Mouse (Mus musculus): ENCODE results near the gene Prpf6.

Prpf6 gene

DNA sequence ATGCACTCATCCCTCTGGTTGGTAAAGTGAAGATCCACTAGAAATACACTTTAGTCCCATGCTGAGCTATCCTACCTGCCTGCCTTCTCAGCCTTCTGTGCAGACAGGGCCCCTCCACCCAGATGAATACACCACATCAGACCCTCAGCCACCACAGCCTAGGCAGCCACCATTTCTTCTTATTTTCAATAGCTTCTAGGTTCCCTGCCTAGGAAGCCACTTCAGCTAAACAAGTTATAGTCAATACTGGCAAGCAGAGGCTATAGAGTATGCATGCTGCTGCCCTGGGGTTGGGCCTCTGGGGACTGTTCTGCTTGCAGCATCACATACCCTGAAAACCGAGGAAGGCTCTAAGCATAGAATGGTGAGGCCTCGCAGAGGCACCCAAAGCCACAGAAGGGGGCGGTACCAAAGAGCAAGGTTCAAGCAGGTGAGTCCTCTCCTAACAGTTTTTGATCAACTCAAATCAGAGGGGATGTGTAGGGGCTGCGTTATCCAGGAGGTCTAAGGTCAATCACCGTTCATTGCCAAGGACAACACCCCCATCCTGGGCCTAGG is at the start of gene Prpf6:
Prpf6 (plus strand) TSS at position 341 of the 558 bp plus-strand sequence.
- no peak for ATAC-seq (ENCODE audit: low TSS enrichment)

DNA sequence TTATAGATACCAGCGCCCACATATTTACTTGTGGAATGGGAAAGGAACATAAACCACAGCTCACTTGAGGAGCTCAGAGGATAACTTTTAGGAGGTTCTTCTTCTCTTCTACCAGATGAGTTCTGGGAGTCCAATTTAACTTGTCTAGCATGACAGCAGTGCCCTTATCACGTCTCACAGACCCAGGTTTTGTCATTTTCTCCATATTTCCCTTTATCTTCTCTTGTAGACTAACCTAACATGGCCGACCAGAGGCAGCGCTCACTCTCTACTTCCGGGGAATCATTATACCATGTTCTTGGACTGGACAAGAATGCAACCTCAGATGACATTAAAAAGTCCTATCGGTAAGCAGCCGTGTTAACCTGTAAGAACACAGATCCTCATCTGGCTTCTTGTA is 45.5 kb upstream of the Prpf6 start:
- ATAC-seq (ENCODE audit: low TSS enrichment) = no peak

DNA sequence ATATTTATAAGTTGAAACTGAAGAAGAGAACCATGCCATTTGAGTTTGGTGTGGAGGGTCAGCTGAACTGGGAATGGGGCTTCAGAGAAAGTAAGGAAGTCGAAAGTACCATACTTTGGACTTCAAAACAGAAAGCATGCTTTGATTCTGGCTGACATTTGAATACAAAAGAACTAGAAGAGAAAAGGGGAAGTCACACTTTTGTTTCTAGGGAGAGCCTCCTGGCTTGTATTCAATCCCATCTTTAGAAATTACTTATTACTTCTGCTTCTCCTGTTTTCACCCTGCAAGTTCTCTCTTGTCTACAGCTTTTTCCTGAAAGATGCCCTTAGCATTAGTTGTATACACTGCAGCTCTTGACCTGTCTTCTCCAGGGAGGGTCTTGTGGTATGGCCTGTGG is 43.4 kb upstream of the Prpf6 start:
- no peak for ATAC-seq (ENCODE audit: low TSS enrichment)

DNA sequence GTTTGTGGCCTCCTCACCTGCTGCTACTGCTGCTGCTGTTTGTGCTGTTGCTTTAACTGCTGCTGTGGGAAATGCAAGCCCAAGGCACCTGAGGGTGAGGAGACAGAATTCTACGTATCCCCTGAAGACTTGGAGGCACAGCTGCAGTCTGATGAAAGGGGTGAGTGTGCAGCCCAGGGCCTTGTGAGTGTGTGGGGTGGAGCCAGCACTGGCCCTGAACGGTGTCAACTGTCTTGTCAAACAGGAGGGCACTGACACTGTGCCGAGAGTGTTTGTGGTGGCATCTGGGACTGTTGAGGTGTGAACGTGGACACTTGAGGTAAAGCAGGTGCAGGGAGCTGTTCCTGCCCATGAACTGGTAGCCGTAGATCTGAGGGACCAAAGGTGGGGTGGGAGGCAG is 43.0 kb upstream of the Prpf6 start:
- ATAC-seq (ENCODE audit: low TSS enrichment) = no peak

DNA sequence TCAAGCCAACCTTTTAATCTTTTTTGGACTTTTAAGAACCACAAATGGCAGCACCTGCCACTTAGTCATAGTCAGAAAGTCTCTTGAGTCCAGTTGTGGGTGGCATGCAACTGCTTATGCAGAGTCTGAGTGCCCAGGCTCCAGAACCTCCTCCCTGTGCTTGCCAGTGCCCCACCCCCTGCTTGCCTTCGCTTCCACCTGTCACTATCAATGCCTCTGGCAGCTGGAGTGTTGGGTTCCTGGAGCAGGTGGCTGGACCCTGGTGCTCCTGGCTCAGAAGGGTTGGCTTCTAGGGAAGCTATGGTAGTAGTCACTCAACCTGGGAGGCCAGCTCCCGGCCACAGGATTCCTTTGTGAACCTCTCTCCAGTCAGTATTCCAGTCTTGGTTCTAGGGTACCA is 41.4 kb upstream of the Prpf6 start:
- ATAC-seq (ENCODE audit: low TSS enrichment) = no peak

DNA sequence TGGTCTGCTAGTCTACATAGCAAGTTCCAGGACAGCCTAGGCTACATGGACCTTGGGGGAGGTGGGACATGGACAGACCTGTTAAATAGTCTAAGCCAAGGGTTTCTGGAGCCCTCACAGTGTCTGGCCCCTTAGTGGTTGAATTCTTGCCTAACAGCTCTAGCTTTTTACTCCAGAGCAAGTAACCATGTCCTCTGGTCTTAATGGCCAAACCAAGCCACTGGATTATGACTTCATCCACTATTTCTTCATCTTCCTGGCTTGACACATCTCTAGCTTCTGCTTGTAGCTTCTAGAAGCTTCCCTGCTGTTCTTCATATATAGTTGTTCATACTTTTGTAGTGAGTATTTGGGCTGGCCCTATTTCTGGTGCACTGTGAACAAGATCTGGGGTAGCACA is 37.9 kb upstream of the Prpf6 start:
- no peak for ATAC-seq (ENCODE audit: low TSS enrichment)

DNA sequence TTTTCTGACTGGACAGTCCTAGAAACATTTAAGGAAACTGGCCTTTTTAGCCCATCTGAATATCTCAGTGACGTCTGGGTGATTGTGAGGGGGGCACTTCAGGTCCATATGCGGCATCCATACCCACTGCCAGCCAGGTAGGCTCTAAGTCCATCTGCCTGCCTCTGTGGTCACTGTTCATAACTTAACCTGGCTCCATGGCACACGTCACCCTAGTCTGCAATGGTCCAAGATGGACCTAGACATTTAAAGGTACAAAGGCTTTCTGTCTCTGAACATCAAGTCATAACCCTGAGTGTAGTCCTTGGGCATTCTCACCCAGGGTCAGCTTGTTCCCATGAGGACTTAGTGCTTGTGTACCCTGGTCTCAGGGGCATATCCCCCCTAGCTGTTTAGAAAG is 24.3 kb upstream of the Prpf6 start:
- ATAC-seq (ENCODE audit: low TSS enrichment) = no peak

DNA sequence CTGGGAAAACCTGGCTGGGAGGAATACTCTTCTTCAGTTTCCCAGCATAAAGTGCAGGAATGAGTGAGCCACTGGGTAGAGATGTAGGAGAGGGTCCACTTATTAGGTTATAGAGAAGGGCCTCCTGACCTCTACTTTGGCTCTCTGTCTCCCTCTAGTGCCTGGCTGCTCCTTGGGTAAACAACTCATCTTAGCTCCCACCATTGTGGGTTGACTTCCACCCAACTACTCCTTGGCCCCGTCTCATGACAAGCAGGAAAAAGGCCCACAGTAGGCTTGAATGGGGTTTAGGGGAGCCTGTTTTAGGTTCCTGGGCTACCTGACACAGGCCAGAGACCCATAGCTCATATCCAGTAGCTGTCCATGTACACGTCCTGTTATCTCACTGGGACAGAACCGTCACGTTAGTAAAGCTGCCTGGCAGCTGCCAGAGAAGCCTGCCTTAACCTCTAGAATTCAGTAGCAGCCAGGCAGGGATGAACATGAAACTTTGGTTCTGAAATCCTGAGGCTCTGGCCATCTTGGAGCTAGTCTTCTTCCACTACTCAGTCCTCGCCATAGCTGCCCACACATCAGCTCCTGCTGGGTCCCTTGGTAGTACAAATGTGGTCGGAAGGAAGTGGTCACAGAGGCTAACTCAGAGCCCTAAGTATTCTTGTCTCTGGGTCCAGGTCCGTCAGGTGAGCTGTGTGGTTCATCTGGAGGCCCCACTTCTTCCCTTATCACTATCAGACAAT is 23.2 kb upstream of the Prpf6 start:
- ATAC-seq (ENCODE audit: low TSS enrichment) = no peak

DNA sequence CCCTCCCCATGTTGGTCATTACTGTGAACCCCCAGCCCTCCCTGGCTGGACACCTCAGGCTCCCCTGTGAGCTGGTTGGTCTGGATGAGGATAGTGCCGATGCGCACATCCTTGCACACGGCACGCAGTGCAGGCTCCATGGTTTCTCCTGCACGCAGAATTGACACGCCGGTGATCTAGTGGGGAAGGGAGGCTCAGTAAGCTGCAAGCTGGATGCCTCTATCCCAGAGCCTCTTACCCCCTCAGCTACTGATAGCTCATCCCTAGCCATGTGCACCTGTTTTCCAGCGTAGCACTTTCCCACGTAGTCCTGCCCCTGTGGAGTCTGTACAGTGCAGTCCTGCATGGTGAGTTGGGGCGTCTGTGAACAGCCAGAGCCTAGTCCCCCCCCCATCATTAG is 21.8 kb upstream of the Prpf6 start:
- ATAC-seq (ENCODE audit: low TSS enrichment) = no peak

DNA sequence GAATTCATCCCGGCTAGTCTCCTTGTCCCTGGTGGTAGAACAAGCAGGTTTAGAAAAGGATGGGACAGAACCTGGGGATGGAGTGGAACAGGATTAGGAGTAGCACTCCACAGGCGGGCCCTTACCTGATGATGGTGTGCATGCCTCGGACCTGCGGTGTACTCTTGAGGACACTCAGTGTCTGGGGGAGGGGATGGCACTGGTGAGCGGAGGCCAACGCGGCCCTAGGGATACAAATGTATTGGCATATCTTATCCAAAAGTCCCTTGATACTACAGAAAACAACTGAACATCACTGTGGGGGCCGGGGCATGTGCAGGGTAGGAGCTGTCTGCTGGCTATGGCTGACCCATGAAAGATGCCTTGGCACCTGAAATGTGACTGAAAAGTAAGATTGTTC is 21.3 kb upstream of the Prpf6 start:
- no peak for ATAC-seq (ENCODE audit: low TSS enrichment)

DNA sequence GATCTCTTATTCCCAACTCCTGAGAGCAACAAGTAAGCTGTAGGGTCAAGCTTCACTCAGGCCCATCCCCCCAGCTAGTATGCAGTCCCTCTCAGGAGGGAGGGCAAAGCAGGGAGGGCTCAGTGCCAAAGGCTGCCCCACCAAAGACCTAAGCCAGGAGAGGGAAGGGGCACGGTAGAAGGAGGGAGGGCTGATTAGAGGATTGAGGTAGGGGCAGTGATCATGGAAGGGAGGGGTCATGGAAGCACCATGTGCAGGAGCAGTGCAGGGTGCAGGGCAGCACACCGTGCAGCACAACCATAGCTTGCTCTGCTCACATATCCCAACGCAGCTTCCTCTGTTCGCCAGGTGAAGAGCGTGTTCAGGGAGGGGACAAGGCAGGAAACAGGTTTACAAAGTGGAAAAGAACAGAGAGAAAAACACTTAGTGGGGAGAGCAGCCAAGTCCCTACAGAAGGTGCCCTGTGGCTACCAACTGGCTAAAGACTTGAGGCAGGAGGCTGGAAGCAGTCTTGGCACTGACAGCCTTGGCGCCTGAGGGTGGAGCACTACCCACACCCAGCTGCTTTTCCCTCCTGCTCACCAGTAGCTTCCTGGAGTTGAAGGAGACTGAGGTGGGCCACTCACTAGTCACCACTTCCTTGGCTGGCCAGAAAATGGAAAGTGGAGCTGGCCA is 20.6 kb upstream of the Prpf6 start:
- ATAC-seq (ENCODE audit: low TSS enrichment) = peak; percentile 60

DNA sequence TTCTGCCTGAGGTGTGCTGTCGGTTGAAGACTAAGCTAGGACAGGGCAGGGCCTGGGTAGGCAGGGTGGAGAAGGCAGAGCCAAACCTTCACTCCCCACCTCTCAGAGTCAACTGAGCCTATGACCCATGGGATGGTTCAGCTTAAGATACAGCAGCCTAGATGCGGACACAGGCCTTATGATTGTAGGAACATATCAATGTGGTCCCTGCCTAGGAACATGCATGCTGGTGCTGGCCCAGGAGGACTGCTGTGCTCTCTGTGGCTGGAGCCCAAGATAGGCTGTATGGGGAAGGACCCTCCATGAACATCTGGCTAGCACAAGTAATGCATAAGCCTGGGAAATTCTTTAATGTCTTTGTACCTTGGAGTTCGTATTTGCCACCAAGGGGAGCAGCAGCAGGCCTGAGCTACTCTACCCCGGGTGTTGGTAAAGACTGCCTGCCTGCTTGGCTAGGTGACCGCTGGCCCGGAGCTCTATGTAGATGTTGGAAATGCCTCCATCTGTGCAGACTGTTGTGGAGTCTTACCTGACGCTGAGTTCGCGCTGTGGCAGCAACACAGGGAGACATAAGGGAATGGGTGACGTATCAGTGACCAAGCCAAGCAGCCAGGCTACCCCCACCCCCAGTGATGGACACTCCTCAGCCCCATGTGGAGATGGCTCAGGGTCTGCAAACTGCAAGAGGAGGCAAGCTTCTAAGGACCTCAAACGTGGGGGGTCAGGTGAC is 19.6 kb upstream of the Prpf6 start:
- no peak for ATAC-seq (ENCODE audit: low TSS enrichment)

DNA sequence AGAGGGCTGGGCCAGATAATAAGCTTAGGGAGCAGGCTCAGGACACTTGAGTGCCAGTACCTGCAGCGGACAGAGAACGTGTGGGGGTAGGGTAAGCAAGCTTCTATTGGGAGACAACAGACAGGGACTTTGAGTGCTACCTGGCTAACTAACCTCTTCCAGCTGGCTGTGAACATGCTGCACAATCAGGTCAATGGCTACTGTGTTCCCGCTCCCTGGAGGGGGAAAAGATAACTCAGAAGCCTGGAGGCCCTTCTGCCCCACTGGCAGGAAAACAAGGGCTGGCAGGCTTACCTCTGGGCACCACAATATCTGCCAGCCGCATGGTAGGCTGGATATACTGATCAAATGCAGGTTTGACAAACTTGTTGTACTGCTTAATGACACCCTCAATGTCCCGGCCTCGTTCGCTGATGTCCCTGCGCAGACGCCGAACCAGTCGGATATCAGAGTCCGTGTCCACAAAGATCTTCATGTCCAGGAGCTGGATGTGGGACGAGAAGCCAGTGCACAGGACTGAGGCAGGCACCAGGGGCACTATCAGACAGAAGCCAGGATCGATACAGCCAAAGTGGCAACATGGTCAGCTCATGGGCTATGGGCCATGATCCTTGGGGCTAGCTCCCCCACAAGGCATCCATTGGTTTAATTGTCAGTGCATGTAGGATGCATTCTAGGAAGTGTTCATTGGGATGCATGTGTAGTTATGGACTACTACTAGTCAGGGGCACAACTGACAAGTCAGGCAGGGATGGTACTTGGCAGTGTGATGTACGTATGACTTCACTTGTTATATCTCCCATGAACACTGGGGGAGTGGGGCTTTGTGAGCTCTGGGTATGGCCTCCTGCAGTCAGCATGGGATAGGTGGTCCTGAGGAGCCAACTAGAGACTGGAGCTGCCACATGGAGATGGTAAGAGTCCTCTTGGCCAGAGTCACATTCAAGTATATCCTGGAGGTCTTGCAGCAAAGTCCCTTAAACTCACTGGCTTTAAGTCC is 18.4 kb upstream of the Prpf6 start:
- ATAC-seq (ENCODE audit: low TSS enrichment) = no peak

DNA sequence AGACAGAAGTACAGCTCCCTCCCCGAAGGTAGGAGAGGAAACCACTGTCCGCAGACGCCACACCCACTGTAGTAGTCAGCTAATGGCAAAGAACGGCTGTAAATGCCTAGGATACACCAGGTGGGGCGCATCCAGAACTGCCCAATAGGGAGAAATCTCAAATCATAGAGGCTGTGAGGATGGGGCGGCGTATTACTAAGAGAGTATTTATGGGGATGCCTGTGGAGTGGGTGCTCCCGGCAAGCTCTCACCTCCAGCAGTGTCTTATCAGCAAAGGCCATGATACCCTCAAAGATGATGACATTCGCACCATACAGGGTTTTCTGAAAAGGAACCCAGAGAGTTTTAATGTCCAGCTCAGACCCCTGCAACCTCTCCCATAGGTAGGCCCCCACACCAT is 17.7 kb upstream of the Prpf6 start:
- ATAC-seq (ENCODE audit: low TSS enrichment) = no peak

DNA sequence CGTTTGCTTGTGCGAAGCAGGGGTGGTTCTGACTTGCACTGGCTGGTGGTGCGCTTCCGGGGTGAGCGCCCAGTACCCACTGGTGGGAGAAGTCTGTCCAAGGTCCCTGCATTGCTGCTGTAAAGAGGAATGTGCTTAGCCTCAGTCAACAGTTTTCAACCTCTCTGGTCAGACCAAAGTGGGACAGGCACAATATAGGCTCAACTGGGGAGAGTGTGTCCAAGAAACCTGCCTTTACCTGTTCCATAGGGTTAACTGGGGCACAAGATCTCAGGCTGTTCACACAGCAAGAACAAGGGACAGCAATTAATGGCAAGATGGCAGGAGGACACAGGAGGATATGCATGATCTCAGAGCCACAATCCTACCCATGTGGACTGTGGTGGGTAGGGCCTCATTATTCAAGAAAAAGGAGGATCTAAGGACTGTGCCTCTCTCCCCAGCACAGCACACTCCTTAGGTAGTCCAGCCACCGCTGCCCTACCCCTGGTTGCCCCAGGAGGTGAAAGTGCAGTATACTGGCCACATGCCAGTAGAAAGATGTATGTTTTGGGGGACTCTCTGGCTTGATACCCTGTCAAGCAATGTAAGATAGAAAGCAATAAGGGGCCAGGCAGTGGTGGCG is 16.6 kb upstream of the Prpf6 start:
- no peak for ATAC-seq (ENCODE audit: low TSS enrichment)

DNA sequence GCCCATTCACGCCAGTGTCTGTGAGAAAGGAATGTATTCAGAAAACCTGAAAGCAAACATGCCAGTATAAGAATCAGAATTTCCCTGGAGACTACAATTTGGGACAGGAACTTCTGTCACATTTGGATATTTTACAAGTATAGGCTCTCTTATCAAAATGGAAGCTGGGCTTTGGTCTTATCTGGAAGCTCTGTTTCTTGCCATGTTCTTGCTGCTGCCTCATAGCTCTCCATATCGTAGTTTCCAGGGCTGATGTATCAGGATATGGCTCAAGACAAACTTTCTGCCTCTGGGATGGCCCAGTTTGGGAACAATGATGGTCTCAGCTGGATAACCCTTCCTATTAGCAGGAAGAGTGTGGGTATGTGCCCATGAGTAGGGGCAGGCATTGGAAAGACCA is 15.1 kb upstream of the Prpf6 start:
- no peak for ATAC-seq (ENCODE audit: low TSS enrichment)

DNA sequence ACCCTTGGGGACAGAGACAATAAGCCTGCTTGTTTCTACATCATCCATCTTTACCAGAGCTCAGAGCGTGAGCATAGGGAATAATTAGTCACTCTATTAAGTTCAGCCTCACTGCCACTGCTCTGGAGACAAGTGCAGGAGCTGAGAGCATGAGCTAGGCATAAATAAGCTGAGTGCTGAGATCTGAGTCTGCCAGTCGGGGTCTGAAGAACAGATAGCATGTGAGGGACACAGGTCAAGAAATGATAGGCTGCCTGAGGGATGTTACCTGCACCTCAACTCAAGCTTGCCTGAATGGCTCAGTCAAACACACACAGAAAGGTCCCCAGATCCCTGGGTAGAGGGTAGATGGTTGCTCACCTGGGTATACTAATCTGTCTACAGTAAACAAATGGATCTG is 14.5 kb upstream of the Prpf6 start:
- ATAC-seq (ENCODE audit: low TSS enrichment) = no peak

DNA sequence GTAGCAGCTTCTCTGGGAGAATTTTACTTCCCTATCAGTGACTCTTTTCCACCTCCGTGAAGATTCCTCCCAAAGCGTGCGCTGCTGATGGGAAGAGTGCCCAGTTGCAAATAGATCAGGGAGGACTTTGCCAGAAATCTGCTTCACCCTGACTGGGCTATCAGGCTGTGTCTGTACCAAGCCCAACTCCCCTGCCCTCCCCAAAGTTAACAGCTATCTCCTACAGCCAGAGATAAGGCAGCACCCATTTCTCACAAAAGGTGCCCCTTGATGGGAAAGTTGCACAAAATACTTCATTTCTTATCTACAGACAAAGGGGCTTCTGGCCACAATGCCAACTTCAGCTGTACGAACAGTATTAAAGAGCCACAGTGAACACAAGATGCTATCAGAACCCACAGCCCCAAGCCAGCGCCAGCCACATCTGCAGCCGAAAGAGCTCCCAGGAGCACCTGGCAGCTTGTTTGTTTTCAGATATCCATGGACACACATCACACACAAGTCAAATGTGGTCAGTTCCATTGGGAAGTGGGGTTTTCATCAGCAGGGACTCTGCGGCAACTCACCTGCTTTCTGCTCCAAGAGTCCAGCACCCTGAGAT is 13.6 kb upstream of the Prpf6 start:
- no peak for ATAC-seq (ENCODE audit: low TSS enrichment)

DNA sequence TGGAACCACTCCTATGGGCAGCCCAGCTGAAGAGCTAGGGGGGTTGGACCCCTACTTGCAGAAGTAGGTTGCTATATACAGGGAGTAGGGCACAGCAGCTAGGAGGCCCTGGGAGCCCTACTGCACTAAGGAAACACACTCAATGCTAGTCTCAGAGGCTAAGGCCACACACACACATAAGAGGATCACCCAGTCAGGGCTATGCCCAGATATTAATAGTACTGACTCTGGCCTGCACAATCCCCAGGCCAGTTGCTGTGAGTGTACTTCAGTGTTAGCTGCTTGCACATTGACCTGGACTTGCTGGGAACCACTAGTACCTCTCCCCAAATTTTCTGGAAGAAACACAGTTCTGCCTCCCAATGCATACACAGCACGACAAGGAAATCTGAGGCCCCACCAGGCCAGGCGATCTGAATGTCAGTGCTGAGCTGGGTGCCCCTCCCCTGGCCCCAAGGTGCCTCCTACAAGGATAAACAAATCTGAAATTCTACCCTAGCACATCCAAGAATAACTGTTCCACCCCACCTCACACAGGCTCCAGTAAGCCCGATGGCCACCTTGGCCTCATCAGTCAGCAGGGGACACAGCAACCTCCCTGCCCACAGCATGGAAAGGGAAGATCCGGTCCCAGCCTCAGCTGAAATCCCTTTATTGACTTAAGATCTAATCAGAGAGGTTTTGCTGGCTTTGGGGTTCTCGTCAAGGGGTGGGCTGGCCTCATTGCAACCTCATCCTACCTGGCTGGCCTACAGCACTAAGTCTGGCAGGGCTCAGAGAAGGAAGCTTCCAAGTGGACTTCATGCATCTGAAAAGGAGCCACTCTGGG is 12.7 kb upstream of the Prpf6 start:
- ATAC-seq (ENCODE audit: low TSS enrichment) = no peak

DNA sequence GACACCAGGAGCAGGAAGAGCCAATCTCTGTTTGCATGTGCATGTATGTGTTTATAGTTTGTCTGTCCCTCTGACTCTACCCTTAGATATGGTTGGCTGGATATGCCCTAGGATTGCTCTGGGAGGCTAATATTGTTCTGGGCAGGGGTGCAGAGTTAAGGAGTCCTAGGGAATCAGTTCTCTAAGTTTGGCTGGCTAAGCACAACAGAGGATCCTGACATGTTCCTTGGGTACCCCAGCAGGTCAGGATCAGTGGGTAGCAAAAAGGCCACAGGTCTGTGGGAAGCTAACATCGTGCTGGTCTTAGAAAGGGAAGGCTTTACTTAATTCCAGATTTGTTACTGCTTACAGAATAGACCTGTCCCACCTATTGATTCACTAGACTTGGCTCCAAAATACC is 12.0 kb upstream of the Prpf6 start:
- ATAC-seq (ENCODE audit: low TSS enrichment) = no peak
